Mouse (Mus musculus): ENCODE measurements at regions not wholly inside any gene's neighbourhood (a gene's known extent, or its start where the extent isn't known, plus 50 kb on each side); places are given as distances from the start of the nearest gene placed in this dataset.

DNA sequence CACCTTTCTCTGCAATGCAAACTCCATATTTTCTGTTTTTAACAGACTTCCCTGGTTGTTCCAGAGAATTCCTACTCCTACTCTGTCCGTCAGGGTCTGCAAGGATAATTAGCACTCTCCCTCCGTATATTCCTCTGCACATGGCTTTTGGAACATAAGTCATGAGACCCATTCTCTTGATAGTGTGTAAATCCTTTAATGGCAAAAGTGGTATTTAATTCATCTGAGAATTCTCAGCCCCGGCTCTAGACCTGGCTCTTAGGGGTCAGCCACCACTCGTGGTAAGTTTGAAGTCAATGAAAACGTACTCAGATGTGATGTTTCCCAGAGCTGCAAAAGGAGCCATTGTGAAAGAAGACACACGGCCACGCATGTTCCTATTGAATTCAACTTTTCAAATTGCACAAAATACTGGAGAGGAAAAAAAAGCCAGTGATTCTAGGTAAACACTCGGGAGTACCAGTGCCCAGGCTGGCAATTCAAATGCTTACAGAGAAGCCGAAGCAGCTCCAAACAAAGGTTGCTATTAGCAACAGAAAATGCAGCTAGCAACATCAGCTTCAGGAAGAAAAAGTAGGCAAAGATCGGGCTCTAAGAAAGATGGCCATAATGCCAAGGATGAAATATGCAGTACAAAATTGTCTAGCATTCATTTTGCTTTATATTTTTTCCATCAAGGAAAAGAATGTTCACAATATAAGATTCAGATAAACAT is 258.2 kb upstream of the Zpld1 start:
- ATAC-seq (ENCODE audit: extremely low read depth, insufficient number of reproducible peaks, low FRiP score, poor library complexity, severe bottlenecking) (no peak; the same call in 1 of the 2 replicates), DNase-seq (ENCODE audit: low spot score) (no peak)
- H3K9me3 ChIP-seq (replicated peaks) = no peaks in the 10 kb centered on the region
- no peaks in the 10 kb centered on the region for H3K27me3 ChIP-seq (ENCODE audit: insufficient read depth, low read length)
- TF ChIP-seq POLR2AphosphoS5 (IDR thresholded peaks at IDR 0.05; ENCODE audit: insufficient replicate concordance, low read depth, low read length) (no peak), CTCF (IDR thresholded peaks at IDR 0.05; ENCODE audit: low read depth, low read length) (no peak), GATA1 (IDR thresholded peaks at IDR 0.05; ENCODE audit: borderline replicate concordance, low read length) (no peak), GATA2 (IDR thresholded peaks at IDR 0.05; ENCODE audit: borderline replicate concordance, low read depth, low read length) (no peak), TAL1 (conservative IDR thresholded peaks at IDR 0.05; ENCODE audit: low read depth, low read length) (no peak)
- H3K4me3 ChIP-seq (ENCODE audit: low read depth, low read length) = no peak overlapping the region
- H3K36me3 ChIP-seq (replicated peaks) = no peaks in the 10 kb centered on the region
- no peaks in the 10 kb centered on the region for H3K4me1 ChIP-seq (ENCODE audit: insufficient read depth, low read depth, low read length)

DNA sequence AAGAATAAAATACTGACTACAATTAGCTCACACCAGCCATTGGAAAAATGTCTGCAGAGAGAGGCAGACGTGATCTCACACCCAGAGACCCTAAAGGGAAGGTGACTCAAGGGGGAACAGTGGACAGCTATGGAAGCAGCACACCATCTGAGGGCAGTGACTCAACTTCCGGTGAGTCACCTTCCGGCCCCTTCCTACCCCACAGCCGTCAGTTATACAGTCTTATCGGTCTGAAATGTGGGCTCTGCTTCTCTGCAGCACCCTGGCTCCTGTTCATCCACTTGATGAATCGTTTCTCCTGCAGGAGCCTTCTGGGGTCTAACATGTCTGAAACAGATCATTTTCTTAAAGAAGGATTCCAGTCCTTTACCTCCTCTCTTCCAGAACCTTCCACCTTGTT is 257.4 kb upstream of the Zpld1 start:
- no peak for DNase-seq (ENCODE audit: low spot score)
- Histone ChIP-seq H3K27me3 (ENCODE audit: insufficient read depth, low read length) (no peaks in the 10 kb centered on the region), H3K4me3 (ENCODE audit: low read depth, low read length) (no peak overlapping the region), H3K9me3 (replicated peaks) (no peaks in the 10 kb centered on the region), H3K4me1 (ENCODE audit: insufficient read depth, low read depth, low read length) (no peaks in the 10 kb centered on the region), H3K36me3 (replicated peaks) (no peaks in the 10 kb centered on the region)
- TF ChIP-seq TAL1 (conservative IDR thresholded peaks at IDR 0.05; ENCODE audit: low read depth, low read length) (no peak), GATA2 (IDR thresholded peaks at IDR 0.05; ENCODE audit: borderline replicate concordance, low read depth, low read length) (no peak), POLR2AphosphoS5 (IDR thresholded peaks at IDR 0.05; ENCODE audit: insufficient replicate concordance, low read depth, low read length) (no peak), GATA1 (IDR thresholded peaks at IDR 0.05; ENCODE audit: borderline replicate concordance, low read length) (no peak), CTCF (IDR thresholded peaks at IDR 0.05; ENCODE audit: low read depth, low read length) (no peak)
- ATAC-seq (ENCODE audit: extremely low read depth, insufficient number of reproducible peaks, low FRiP score, poor library complexity, severe bottlenecking) = peak; percentile 40; the same call in 1 of the 2 replicates

GRCm38 (mm10) chr16:55553896-55554295 is 256.1 kb upstream of the Zpld1 start:
- DNase-seq (ENCODE audit: low spot score) = no peak
- H3K36me3 ChIP-seq (replicated peaks) = no peaks in the 10 kb centered on the region
- no peak overlapping the region for H3K4me3 ChIP-seq (ENCODE audit: low read depth, low read length)
- no peak for TF ChIP-seq GATA1 (IDR thresholded peaks at IDR 0.05; ENCODE audit: borderline replicate concordance, low read length)
- no peak for TF ChIP-seq POLR2AphosphoS5 (IDR thresholded peaks at IDR 0.05; ENCODE audit: insufficient replicate concordance, low read depth, low read length)
- no peak for TF ChIP-seq CTCF (IDR thresholded peaks at IDR 0.05; ENCODE audit: low read depth, low read length)
- no peak for TF ChIP-seq GATA2 (IDR thresholded peaks at IDR 0.05; ENCODE audit: borderline replicate concordance, low read depth, low read length)
- no peak for TF ChIP-seq TAL1 (conservative IDR thresholded peaks at IDR 0.05; ENCODE audit: low read depth, low read length)
- ATAC-seq (ENCODE audit: extremely low read depth, insufficient number of reproducible peaks, low FRiP score, poor library complexity, severe bottlenecking) = no peak
- no peaks in the 10 kb centered on the region for H3K9me3 ChIP-seq (replicated peaks)
- no peaks in the 10 kb centered on the region for H3K27me3 ChIP-seq (ENCODE audit: insufficient read depth, low read length)
- no peaks in the 10 kb centered on the region for H3K4me1 ChIP-seq (ENCODE audit: insufficient read depth, low read depth, low read length)

- no peaks in the 10 kb centered on the region for H3K4me1 ChIP-seq (ENCODE audit: insufficient read depth, low read depth, low read length)
- no peaks in the 10 kb centered on the region for H3K9me3 ChIP-seq (replicated peaks)
- H3K27me3 ChIP-seq (ENCODE audit: insufficient read depth, low read length) = no peaks in the 10 kb centered on the region
- no peak for DNase-seq (ENCODE audit: low spot score)
- H3K4me3 ChIP-seq (ENCODE audit: low read depth, low read length) = no peak overlapping the region
- no peaks in the 10 kb centered on the region for H3K36me3 ChIP-seq (replicated peaks)
- no peak for ATAC-seq (ENCODE audit: extremely low read depth, insufficient number of reproducible peaks, low FRiP score, poor library complexity, severe bottlenecking)
- TF ChIP-seq GATA2 (IDR thresholded peaks at IDR 0.05; ENCODE audit: borderline replicate concordance, low read depth, low read length) (no peak), TAL1 (conservative IDR thresholded peaks at IDR 0.05; ENCODE audit: low read depth, low read length) (no peak), GATA1 (IDR thresholded peaks at IDR 0.05; ENCODE audit: borderline replicate concordance, low read length) (no peak)
These were observed 253.6 kb upstream of the Zpld1 start for GRCm38 (mm10) chr16:55551348-55551747.

GRCm38 (mm10) chr16:55550649-55551312 is 253.0 kb upstream of the Zpld1 start:
- no peak for DNase-seq (ENCODE audit: low spot score)
- ATAC-seq (ENCODE audit: extremely low read depth, insufficient number of reproducible peaks, low FRiP score, poor library complexity, severe bottlenecking) = no peak
- Histone ChIP-seq H3K9me3 (replicated peaks) (no peaks in the 10 kb centered on the region), H3K4me3 (ENCODE audit: low read depth, low read length) (no peak overlapping the region), H3K4me1 (ENCODE audit: insufficient read depth, low read depth, low read length) (no peaks in the 10 kb centered on the region), H3K27me3 (ENCODE audit: insufficient read depth, low read length) (no peaks in the 10 kb centered on the region), H3K36me3 (replicated peaks) (no peaks in the 10 kb centered on the region)
- TF ChIP-seq CTCF (IDR thresholded peaks at IDR 0.05; ENCODE audit: low read depth, low read length) = no peak
- no peak for TF ChIP-seq TAL1 (conservative IDR thresholded peaks at IDR 0.05; ENCODE audit: low read depth, low read length)
- TF ChIP-seq GATA2 (IDR thresholded peaks at IDR 0.05; ENCODE audit: borderline replicate concordance, low read depth, low read length) = no peak
- no peak for TF ChIP-seq POLR2AphosphoS5 (IDR thresholded peaks at IDR 0.05; ENCODE audit: insufficient replicate concordance, low read depth, low read length)
- TF ChIP-seq GATA1 (IDR thresholded peaks at IDR 0.05; ENCODE audit: borderline replicate concordance, low read length) = no peak

DNA sequence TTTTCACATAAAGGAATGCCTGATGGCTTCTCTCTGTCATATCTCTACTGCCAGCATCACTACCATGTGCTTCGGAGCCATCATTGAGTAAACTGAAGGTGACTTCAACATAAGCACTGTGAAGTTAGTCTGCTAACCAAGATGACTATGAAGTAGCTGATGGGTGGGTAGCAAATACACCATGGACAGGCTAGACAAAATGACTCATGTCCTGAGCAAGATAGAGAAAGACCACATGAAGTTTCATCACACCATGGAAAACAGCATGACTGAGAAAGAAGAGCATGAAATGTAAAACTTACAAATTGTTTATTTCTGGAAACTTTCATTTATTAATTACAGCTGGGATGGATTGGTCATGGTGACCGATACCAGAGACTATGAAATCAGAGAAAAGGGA is 249.3 kb upstream of the Zpld1 start:
- DNase-seq (ENCODE audit: low spot score) (no peak), ATAC-seq (ENCODE audit: extremely low read depth, insufficient number of reproducible peaks, low FRiP score, poor library complexity, severe bottlenecking) (no peak)
- no peaks in the 10 kb centered on the region for H3K4me1 ChIP-seq (ENCODE audit: insufficient read depth, low read depth, low read length)
- TF ChIP-seq CTCF (IDR thresholded peaks at IDR 0.05; ENCODE audit: low read depth, low read length) = no peak
- TF ChIP-seq GATA2 (IDR thresholded peaks at IDR 0.05; ENCODE audit: borderline replicate concordance, low read depth, low read length) = no peak
- no peak for TF ChIP-seq TAL1 (conservative IDR thresholded peaks at IDR 0.05; ENCODE audit: low read depth, low read length)
- TF ChIP-seq GATA1 (IDR thresholded peaks at IDR 0.05; ENCODE audit: borderline replicate concordance, low read length) = no peak
- no peak for TF ChIP-seq POLR2AphosphoS5 (IDR thresholded peaks at IDR 0.05; ENCODE audit: insufficient replicate concordance, low read depth, low read length)
- H3K9me3 ChIP-seq (replicated peaks) = no peaks in the 10 kb centered on the region
- no peaks in the 10 kb centered on the region for H3K27me3 ChIP-seq (ENCODE audit: insufficient read depth, low read length)
- H3K4me3 ChIP-seq (ENCODE audit: low read depth, low read length) = no peak overlapping the region
- H3K36me3 ChIP-seq (replicated peaks) = no peaks in the 10 kb centered on the region
